In the genomic region with DNA sequence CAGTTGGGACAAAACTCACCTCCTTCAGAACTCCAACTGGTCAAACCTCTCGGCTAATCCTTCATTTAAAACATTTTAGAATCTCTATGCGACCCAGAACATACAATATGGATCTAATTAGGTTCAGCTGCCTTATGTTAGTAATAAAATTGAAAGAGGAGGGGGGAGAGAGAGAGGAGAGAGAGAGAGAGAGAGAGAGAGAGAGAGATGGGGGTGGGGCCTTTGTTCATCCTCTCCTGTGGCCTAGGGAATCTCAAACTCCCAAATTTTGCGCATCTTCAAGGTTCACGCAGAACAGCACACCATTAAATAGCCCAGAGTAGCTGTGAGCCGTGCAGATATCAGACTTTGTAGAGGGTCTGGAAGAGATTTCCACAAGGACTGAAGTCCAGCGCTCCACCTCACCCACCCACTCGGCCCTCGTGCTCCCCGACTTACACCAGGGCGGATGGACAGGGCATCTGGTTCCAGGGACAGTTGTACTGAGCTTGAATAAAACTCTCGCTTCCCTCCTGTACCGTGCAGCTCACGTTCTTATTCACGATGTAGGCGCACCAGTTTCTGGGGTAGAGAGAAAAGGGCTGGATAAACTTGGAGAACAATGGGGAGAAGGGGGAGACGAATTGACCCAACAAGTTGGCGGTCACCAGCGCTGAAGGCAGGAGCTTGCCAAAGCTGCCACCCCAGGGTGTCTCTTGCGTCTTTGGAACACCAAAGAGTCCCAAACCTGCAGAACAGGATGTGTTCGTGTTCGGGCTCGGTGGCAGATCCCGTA, we compare ENCODE assay signal across 8 mouse cellular contexts. TPM values are rescaled to one million over a fixed set of nuclear protein-coding genes. Genes with fewer than 3 reads are reported as not detected.
DNase-seq lines count a peak whose midpoint lies in the region; ATAC-seq and TF ChIP-seq lines count a peak whose summit lies in the region.

No protein-coding gene starts in this region.

- H3K9ac ChIP-seq in hindbrain, postnatal 0 days (replicated peaks; ENCODE audit: low read length): peak overlapping the region; percentile 52
- peak overlapping the region; percentile 66 for H3K9ac ChIP-seq in midbrain, embryonic 14.5 days (replicated peaks; ENCODE audit: low read length)

- H3K4me3 ChIP-seq in cerebellum, adult 2 months (replicated peaks; ENCODE audit: insufficient read depth, low read depth, low read length): peak overlapping the region; percentile 21
- H3K4me3 ChIP-seq in hindbrain, postnatal 0 days (ENCODE audit: low read length): peak overlapping the region; percentile 61
- H3K4me3 ChIP-seq in midbrain, embryonic 14.5 days (replicated peaks; ENCODE audit: low read depth, low read length): peak overlapping the region; percentile 48

- DNase-seq in cerebellum, adult 2 months: no peak
- no peak for DNase-seq in cerebellum, adult 18-20 months
- peak; percentile 21 to 34 for DNase-seq in B cell, adult 2 months
- peak; percentile 18 for DNase-seq in hindbrain, postnatal 0 days (ENCODE audit: low spot score)
- DNase-seq in midbrain, embryonic 14.5 days: no peak
- DNase-seq in adipocyte (ENCODE audit: low spot score): no peak
- no peak for DNase-seq in layer of hippocampus, postnatal 25 days (ENCODE audit: extremely low spot score in 1 of 2, low spot score in 1 of 2)

- peak overlapping the region; percentile 100 for H3K4me2 ChIP-seq in hindbrain, postnatal 0 days (ENCODE audit: low read depth, low read length)
- H3K4me2 ChIP-seq in midbrain, embryonic 14.5 days (ENCODE audit: low read length): peak overlapping the region; percentile 100

- WGBS in cerebellum, adult 2 months: 10% methylated on average over 23 of the region's 23 CpGs
- WGBS in hindbrain, postnatal 0 days: 4% methylated on average over 23 of the region's 23 CpGs
- 4% methylated on average over 23 of the region's 23 CpGs for WGBS in midbrain, embryonic 14.5 days

- peak; percentile 18 for ATAC-seq in erythroblast, adult 5-6 weeks (replicated peaks; ENCODE audit: low FRiP score, poor library complexity, severe bottlenecking)
- ATAC-seq in hindbrain, postnatal 0 days: no peak; the same call in 1 of the 2 replicates
- no peak for ATAC-seq in midbrain, embryonic 14.5 days (ENCODE audit: low FRiP score, low TSS enrichment)

- no peaks in the 10 kb centered on the region for H3K36me3 ChIP-seq in hindbrain, postnatal 0 days (ENCODE audit: insufficient read depth, low read length)
- no peaks in the 10 kb centered on the region for H3K36me3 ChIP-seq in midbrain, embryonic 14.5 days (ENCODE audit: control insufficient read depth, insufficient read depth, low read length)

- 0 out of 2 replicates have a peak, but pooled peaks cover 2% of the 10 kb centered on the region for H3K4me1 ChIP-seq in cerebellum, adult 2 months (ENCODE audit: control insufficient read depth, insufficient read depth, low read length)
- peaks cover 6% of the 10 kb centered on the region for H3K4me1 ChIP-seq in hindbrain, postnatal 0 days (ENCODE audit: insufficient read depth, low read length)
- peaks cover 14% of the 10 kb centered on the region; the same call in 1 of the 2 replicates for H3K4me1 ChIP-seq in midbrain, embryonic 14.5 days (ENCODE audit: control insufficient read depth, insufficient read depth, low read length)

- no peak for TF ChIP-seq POLR2A in cerebellum, adult 2 months (IDR thresholded peaks at IDR 0.05; ENCODE audit: borderline replicate concordance, insufficient read depth, low read length)

- no peaks in the 10 kb centered on the region for H3K9me3 ChIP-seq in hindbrain, postnatal 0 days (ENCODE audit: low read length)
- H3K9me3 ChIP-seq in midbrain, embryonic 14.5 days (ENCODE audit: control insufficient read depth, low read length): no peaks in the 10 kb centered on the region

- H3K27me3 ChIP-seq in cerebellum, adult 2 months (ENCODE audit: control insufficient read depth, insufficient read depth, low read length): peaks cover 6% of the 10 kb centered on the region; the same call in 1 of the 2 replicates
- peaks cover 12% of the 10 kb centered on the region; the same call in 1 of the 2 replicates for H3K27me3 ChIP-seq in hindbrain, postnatal 0 days (ENCODE audit: insufficient read depth, low read length)
- H3K27me3 ChIP-seq in midbrain, embryonic 14.5 days (ENCODE audit: control insufficient read depth, insufficient read depth, low read length): peaks cover 25% of the 10 kb centered on the region

- no peak for TF ChIP-seq CTCF in cerebellum, adult 2 months (IDR thresholded peaks at IDR 0.05; ENCODE audit: borderline replicate concordance, insufficient read depth, low read depth, low read length)
- no peak for TF ChIP-seq CTCF in hindbrain, postnatal 0 days (IDR thresholded peaks at IDR 0.05; ENCODE audit: low read depth)

- H3K27ac ChIP-seq in cerebellum, adult 2 months (ENCODE audit: insufficient read depth, low read length): no peak overlapping the region
- H3K27ac ChIP-seq in hindbrain, postnatal 0 days: no peak overlapping the region
- no peak overlapping the region for H3K27ac ChIP-seq in midbrain, embryonic 14.5 days (replicated peaks; ENCODE audit: low read depth, low read length)

RNA-seq across cellular contexts. Expression of gene Emilin2, which starts 1.9 kb away (rescaled TPM):
- polyA plus RNA-seq in cerebellum, adult 2 months (2012; rRNA removed): 3.7 and 4.5 TPM in 2 replicates
- 92.0 and 100 TPM in 2 replicates for total RNA-seq in erythroblast, adult 5-6 weeks (2015; ENCODE audit: low replicate concordance)
- 129 and 143 TPM in 2 replicates for total RNA-seq in erythroblast, adult 5-6 weeks (2017; ENCODE audit: low replicate concordance)
- 4.4 and 10.5 TPM in 2 replicates for total RNA-seq in hindbrain, postnatal 0 days (2014; rRNA removed)
- 1.6 and 2.0 TPM in 2 replicates for polyA plus RNA-seq in hindbrain, postnatal 0 days (2015; fragmentation: Nextera tagmentation; extraction: Ambion mirVana)
- polyA plus RNA-seq in midbrain, embryonic 14.5 days (2014; fragmentation: Nextera tagmentation; extraction: Ambion mirVana): 0.54 and 1.8 TPM in 2 replicates
- 1 to 10 TPM; 2.3 to 3.8 TPM for total RNA-seq in layer of hippocampus, postnatal 25 days (2021)

Comparison
In these comparisons a context has a peak if more than half of its experiments do, and no peak if none do; other contexts are left out.
1. DNase-seq: peak in B cell, adult 2 months (2 of 2) and hindbrain, postnatal 0 days (single experiment); none in cerebellum, adult 2 months (0 of 2), cerebellum, adult 18-20 months (0 of 2), midbrain, embryonic 14.5 days (single experiment), adipocyte (single experiment) and layer of hippocampus, postnatal 25 days (0 of 2).
2. Peak in every context shown above with its lines, with median percentiles within 50 percentile points of each other: H3K4me3 ChIP-seq.